Mouse (Mus musculus): ENCODE data around the gene Maip1. TPM values are rescaled to one million over a fixed set of nuclear protein-coding genes. Genes with fewer than 3 reads are reported as not detected.
A peak's percentile ranks its signal among the peaks of the same experiment; 100 is the strongest.

Gene Maip1
- polyA plus RNA-seq, 3 experiments from 2014 or later: 7.9 to 8.7 (median 8.4) TPM

GRCm38 (mm10) chr1:57428368-57429308 lies 22.5 kb downstream of the Maip1 start:
- peak; percentile 38 for ATAC-seq

GRCm38 (mm10) chr1:57429786-57430483 lies 23.8 kb downstream of the Maip1 start:
- ATAC-seq: no peak

GRCm38 (mm10) chr1:57433141-57433540 lies 27.0 kb downstream of the Maip1 start:
- ATAC-seq: no peak

- ATAC-seq: peak; percentile 58
Measured at GRCm38 (mm10) chr1:57436408-57436807, 30.3 kb downstream of the Maip1 start.

GRCm38 (mm10) chr1:57436954-57437353 lies 30.8 kb downstream of the Maip1 start:
- no peak for ATAC-seq

GRCm38 (mm10) chr1:57439026-57439425 lies 32.9 kb downstream of the Maip1 start:
- ATAC-seq: no peak

GRCm38 (mm10) chr1:57440771-57441170 lies 34.6 kb downstream of the Maip1 start:
- ATAC-seq: no peak

- no peak for ATAC-seq
Measured at GRCm38 (mm10) chr1:57445679-57446078, 39.6 kb downstream of the Maip1 start.

GRCm38 (mm10) chr1:57450241-57450640 lies 44.1 kb downstream of the Maip1 start:
- ATAC-seq: no peak

- ATAC-seq: no peak
Measured at GRCm38 (mm10) chr1:57460305-57460940, 54.3 kb downstream of the Maip1 start.

Other genes with a start within 250 kb of the Maip1 start
- 1 to 10 TPM; 2.0 to 6.0 (median 3.3) TPM for gene 1700066M21Rik, start 28.7 kb upstream of the Maip1 start, polyA plus RNA-seq (2017; shearing (Covaris generic))
- 10 to 100 TPM; 21.2 to 28.2 (median 22.6) TPM for gene Tyw5, start 773 bp downstream of the Maip1 start, polyA plus RNA-seq (2017; shearing (Covaris generic))